Mouse (Mus musculus): ENCODE measurements at regions not wholly inside any gene's neighbourhood (a gene's known extent, or its start where the extent isn't known, plus 50 kb on each side); places are given as distances from the start of the nearest gene placed in this dataset.

- WGBS, result 88% methylated on average over 8 of the region's 8 CpGs
- DNase-seq, result no peak
- H3K4me3 ChIP-seq (ENCODE audit: insufficient read depth, low read depth, low read length), result no peak overlapping the region
- no peaks in the 10 kb centered on the region for H3K4me1 ChIP-seq (ENCODE audit: control insufficient read depth, insufficient read depth, low read length)
- H3K27me3 ChIP-seq (replicated peaks; ENCODE audit: control insufficient read depth, insufficient read depth, low read length), result no peaks in the 10 kb centered on the region
- TF ChIP-seq POLR2A (IDR thresholded peaks at IDR 0.05; ENCODE audit: low read depth, low read length) (no peak), CTCF (conservative IDR thresholded peaks at IDR 0.05; ENCODE audit: insufficient read depth, insufficient read length, low read depth, low read length) (no peak)
- no peak overlapping the region for H3K27ac ChIP-seq (ENCODE audit: insufficient read depth, low read depth, low read length)
- H3K36me3 ChIP-seq (ENCODE audit: control insufficient read depth, insufficient read depth, low read length), result no peaks in the 10 kb centered on the region
Measured at GRCm38 (mm10) chr13:90473041-90473825, 383.8 kb upstream of the Xrcc4 start.

- Histone ChIP-seq H3K4me3 (ENCODE audit: insufficient read depth, low read depth, low read length) (no peak overlapping the region), H3K36me3 (ENCODE audit: control insufficient read depth, insufficient read depth, low read length) (no peaks in the 10 kb centered on the region), H3K27me3 (replicated peaks; ENCODE audit: control insufficient read depth, insufficient read depth, low read length) (no peaks in the 10 kb centered on the region), H3K4me1 (ENCODE audit: control insufficient read depth, insufficient read depth, low read length) (peaks cover 4% of the 10 kb centered on the region), H3K27ac (ENCODE audit: insufficient read depth, low read depth, low read length) (no peak overlapping the region)
- no peak for TF ChIP-seq POLR2A (IDR thresholded peaks at IDR 0.05; ENCODE audit: low read depth, low read length)
- no peak for TF ChIP-seq CTCF (conservative IDR thresholded peaks at IDR 0.05; ENCODE audit: insufficient read depth, insufficient read length, low read depth, low read length)
- 77% methylated on average over 5 of the region's 5 CpGs for WGBS
- DNase-seq, result no peak
Measured at GRCm38 (mm10) chr13:90466096-90466495, 376.7 kb upstream of the Xrcc4 start.

- peak; percentile 82 for DNase-seq
- H3K27me3 ChIP-seq (replicated peaks; ENCODE audit: control insufficient read depth, insufficient read depth, low read length), result no peaks in the 10 kb centered on the region
- no peak overlapping the region for H3K27ac ChIP-seq (ENCODE audit: insufficient read depth, low read depth, low read length)
- WGBS, result 54% methylated on average over 2 of the region's 2 CpGs
- H3K4me3 ChIP-seq (ENCODE audit: insufficient read depth, low read depth, low read length), result no peak overlapping the region
- H3K4me1 ChIP-seq (ENCODE audit: control insufficient read depth, insufficient read depth, low read length), result peaks cover 4% of the 10 kb centered on the region
- TF ChIP-seq POLR2A (IDR thresholded peaks at IDR 0.05; ENCODE audit: low read depth, low read length), result no peak
- TF ChIP-seq CTCF (conservative IDR thresholded peaks at IDR 0.05; ENCODE audit: insufficient read depth, insufficient read length, low read depth, low read length), result no peak
- no peaks in the 10 kb centered on the region for H3K36me3 ChIP-seq (ENCODE audit: control insufficient read depth, insufficient read depth, low read length)
Measured at GRCm38 (mm10) chr13:90464051-90464450, 374.6 kb upstream of the Xrcc4 start.

- peaks cover 4% of the 10 kb centered on the region for H3K4me1 ChIP-seq (ENCODE audit: control insufficient read depth, insufficient read depth, low read length)
- TF ChIP-seq CTCF (conservative IDR thresholded peaks at IDR 0.05; ENCODE audit: insufficient read depth, insufficient read length, low read depth, low read length) (no peak), POLR2A (IDR thresholded peaks at IDR 0.05; ENCODE audit: low read depth, low read length) (no peak)
- no peaks in the 10 kb centered on the region for H3K36me3 ChIP-seq (ENCODE audit: control insufficient read depth, insufficient read depth, low read length)
- 20% methylated on average over 2 of the region's 2 CpGs for whole genome bisulfite sequencing
- peak; percentile 70 for DNase-seq
- no peak overlapping the region for H3K4me3 ChIP-seq (ENCODE audit: insufficient read depth, low read depth, low read length)
- no peaks in the 10 kb centered on the region for H3K27me3 ChIP-seq (replicated peaks; ENCODE audit: control insufficient read depth, insufficient read depth, low read length)
- H3K27ac ChIP-seq (ENCODE audit: insufficient read depth, low read depth, low read length), result no peak overlapping the region
Measured at GRCm38 (mm10) chr13:90463381-90463780, 374.0 kb upstream of the Xrcc4 start.

GRCm38 (mm10) chr13:90454631-90455030 lies 365.2 kb upstream of the Xrcc4 start:
- TF ChIP-seq POLR2A (IDR thresholded peaks at IDR 0.05; ENCODE audit: low read depth, low read length) (no peak), CTCF (conservative IDR thresholded peaks at IDR 0.05; ENCODE audit: insufficient read depth, insufficient read length, low read depth, low read length) (no peak)
- Histone ChIP-seq H3K4me3 (ENCODE audit: insufficient read depth, low read depth, low read length) (no peak overlapping the region), H3K4me1 (ENCODE audit: control insufficient read depth, insufficient read depth, low read length) (no peaks in the 10 kb centered on the region), H3K27ac (ENCODE audit: insufficient read depth, low read depth, low read length) (no peak overlapping the region), H3K27me3 (replicated peaks; ENCODE audit: control insufficient read depth, insufficient read depth, low read length) (no peaks in the 10 kb centered on the region), H3K36me3 (ENCODE audit: control insufficient read depth, insufficient read depth, low read length) (no peaks in the 10 kb centered on the region)
- no peak for DNase-seq

GRCm38 (mm10) chr13:90426901-90427300 lies 337.5 kb upstream of the Xrcc4 start:
- no peaks in the 10 kb centered on the region for H3K27me3 ChIP-seq (replicated peaks; ENCODE audit: control insufficient read depth, insufficient read depth, low read length)
- no peak overlapping the region for H3K4me3 ChIP-seq (ENCODE audit: insufficient read depth, low read depth, low read length)
- 91% methylated on average over 3 of the region's 3 CpGs for WGBS
- no peaks in the 10 kb centered on the region for H3K4me1 ChIP-seq (ENCODE audit: control insufficient read depth, insufficient read depth, low read length)
- TF ChIP-seq CTCF (conservative IDR thresholded peaks at IDR 0.05; ENCODE audit: insufficient read depth, insufficient read length, low read depth, low read length) (no peak), POLR2A (IDR thresholded peaks at IDR 0.05; ENCODE audit: low read depth, low read length) (no peak)
- DNase-seq, result no peak
- no peak overlapping the region for H3K27ac ChIP-seq (ENCODE audit: insufficient read depth, low read depth, low read length)
- no peaks in the 10 kb centered on the region for H3K36me3 ChIP-seq (ENCODE audit: control insufficient read depth, insufficient read depth, low read length)

GRCm38 (mm10) chr13:90425379-90425778 lies 336.0 kb upstream of the Xrcc4 start:
- 70% methylated on average over 1 of the region's 1 CpGs for WGBS
- DNase-seq, result no peak
- H3K36me3 ChIP-seq (ENCODE audit: control insufficient read depth, insufficient read depth, low read length), result no peaks in the 10 kb centered on the region
- TF ChIP-seq CTCF (conservative IDR thresholded peaks at IDR 0.05; ENCODE audit: insufficient read depth, insufficient read length, low read depth, low read length), result no peak
- no peak for TF ChIP-seq POLR2A (IDR thresholded peaks at IDR 0.05; ENCODE audit: low read depth, low read length)
- no peak overlapping the region for H3K27ac ChIP-seq (ENCODE audit: insufficient read depth, low read depth, low read length)
- no peaks in the 10 kb centered on the region for H3K4me1 ChIP-seq (ENCODE audit: control insufficient read depth, insufficient read depth, low read length)
- H3K27me3 ChIP-seq (replicated peaks; ENCODE audit: control insufficient read depth, insufficient read depth, low read length), result no peaks in the 10 kb centered on the region
- H3K4me3 ChIP-seq (ENCODE audit: insufficient read depth, low read depth, low read length), result no peak overlapping the region
